Mouse (Mus musculus): ENCODE data around the gene Cmtm2a. TPM values are rescaled to one million over a fixed set of nuclear protein-coding genes. Genes with fewer than 3 reads are reported as not detected.
A peak's percentile ranks its signal among the peaks of the same experiment; 100 is the strongest.
"Not testable (repeated sequence)": the region's sequence is repeated elsewhere in the genome, so short reads cannot be mapped to it uniquely, and the experiment has no call there.

The Cmtm2a gene
- total RNA-seq (2021) = not detected

DNA sequence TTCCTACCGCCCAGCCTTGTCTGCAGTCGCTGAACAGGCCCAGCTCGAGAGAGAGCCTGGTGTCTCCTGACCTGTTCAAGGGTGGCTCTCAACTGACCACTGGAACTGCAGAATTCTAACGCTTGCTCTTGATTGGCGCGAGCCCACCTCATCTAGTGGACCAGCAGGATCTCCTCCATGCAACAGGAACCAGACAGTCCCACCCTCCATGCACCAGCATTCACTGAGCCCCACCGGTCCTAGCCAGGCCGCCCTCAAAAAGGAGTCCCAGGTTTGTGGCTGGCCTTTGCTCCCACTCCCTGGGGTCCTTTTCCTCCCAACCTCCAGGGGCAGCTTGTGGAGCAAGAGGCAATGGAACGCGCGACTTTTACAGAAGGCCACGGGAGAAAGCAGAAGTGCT, at the start of gene Cmtm2a:
Cmtm2a (minus strand) TSS at position 101 of the 400 bp plus-strand sequence.
- not testable (repeated sequence) for DNase-seq (ENCODE audit: extremely low spot score in 1 of 2, low spot score in 1 of 2)

DNA sequence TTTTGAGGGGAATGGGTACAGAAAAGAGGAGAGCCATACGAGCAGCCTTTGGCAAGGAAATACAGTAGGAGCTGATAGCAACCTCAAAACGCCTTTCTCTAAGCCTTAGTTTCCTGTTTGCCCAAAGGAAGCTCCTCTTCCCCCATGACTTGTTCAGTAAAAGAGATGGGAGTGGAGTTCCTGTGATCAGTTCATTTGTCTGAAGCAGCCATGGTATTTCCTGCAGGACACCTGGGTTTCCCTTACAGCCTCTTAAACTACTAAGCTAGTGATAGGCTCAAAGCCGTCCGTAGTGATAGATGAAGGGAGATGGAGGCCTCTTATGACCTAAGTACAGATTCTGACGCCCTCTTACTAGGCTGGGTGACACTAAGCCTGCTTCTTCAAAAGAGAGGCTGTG, 49.4 kb upstream of the Cmtm2a start:
- no peak for DNase-seq (ENCODE audit: extremely low spot score in 1 of 2, low spot score in 1 of 2)

DNA sequence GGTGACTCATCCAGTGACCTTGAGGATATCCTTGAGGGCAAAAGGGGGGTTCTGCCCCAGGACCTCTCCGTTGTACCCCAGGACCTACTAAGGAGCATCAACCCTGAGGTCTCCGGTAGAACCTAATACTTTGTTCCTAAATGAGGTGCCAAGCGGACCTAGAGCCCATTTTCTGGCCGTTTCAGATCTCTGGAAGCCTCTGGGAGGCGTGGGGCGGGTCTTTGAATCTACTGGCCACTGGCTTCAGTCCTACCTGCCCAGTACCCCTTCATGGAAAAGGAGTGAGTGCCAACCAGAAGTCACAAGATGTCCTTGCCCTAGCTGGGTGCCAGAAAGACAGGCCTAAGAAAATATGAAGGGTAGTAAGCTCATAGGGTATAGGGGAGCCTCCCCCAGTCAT, 48.7 kb upstream of the Cmtm2a start:
- DNase-seq (ENCODE audit: extremely low spot score in 1 of 2, low spot score in 1 of 2) = no peak

DNA sequence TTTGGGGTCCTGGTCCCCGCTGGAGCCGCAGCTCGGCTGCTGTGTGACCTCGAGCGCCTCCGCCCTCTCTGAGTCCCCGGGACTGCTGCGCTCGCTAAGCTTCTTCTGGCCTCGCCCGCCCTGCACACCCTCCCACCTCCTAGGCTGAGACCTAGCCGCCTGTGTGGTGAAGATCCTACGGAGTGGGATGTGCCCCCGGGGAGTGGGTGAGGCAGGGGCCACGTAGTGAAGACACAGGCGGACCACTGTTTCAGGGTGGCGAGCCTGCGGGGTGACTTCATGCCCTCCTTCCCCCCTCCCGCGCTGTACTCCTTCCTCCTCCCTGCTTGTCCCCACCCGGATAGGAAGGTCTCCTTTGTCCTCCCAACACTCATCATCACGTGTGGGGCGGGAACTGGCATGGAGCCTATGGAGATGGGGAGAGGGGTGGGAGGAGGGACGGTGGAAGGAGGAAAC, 48.2 kb upstream of the Cmtm2a start:
- DNase-seq (ENCODE audit: extremely low spot score in 1 of 2, low spot score in 1 of 2) = peak in 1 of 2 experiments; percentile 28

DNA sequence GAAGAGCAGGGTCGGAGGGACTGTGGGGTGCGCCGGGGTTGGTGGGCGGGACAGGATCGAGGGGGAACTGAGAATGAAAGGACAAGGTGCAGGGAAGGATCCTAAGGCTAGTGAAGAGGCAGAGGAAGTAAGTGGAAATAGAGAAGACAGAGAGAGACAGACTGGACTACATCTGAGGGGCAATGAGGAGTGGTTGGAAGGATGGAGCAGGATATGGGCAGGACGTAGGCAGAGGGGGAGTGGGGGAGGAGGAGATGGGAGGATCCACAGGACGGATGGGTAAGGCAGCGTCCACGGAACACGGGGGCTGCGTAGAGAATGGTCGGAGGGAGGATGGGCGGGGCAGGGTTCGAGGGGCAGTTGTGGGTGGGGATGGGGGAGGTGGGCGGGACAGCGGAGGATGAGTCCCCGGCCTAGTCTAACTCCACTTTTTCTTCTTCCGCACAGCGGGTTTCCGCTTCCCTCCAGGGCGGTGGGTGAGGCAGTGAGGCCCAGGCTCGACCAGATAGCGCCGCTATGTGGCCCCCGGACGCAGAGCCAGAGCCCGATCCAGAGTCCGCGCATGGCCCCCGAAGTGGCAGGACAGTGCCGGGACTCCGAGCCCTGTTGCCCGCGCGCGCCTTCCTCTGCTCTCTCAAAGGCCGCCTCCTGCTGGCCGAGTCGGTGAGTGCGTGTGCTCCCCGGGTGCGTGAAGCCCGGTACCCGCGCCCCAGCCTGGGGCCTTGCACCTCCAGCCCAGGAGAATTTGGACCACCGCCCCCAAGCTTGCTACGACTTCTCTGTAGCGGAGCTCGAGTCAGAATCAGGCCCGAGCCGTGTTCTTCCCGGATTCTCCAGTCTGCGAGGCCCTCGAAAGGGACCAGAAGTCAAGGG, 47.5 kb upstream of the Cmtm2a start:
- peak; percentile 50 to 65 for DNase-seq (ENCODE audit: extremely low spot score in 1 of 2, low spot score in 1 of 2)

DNA sequence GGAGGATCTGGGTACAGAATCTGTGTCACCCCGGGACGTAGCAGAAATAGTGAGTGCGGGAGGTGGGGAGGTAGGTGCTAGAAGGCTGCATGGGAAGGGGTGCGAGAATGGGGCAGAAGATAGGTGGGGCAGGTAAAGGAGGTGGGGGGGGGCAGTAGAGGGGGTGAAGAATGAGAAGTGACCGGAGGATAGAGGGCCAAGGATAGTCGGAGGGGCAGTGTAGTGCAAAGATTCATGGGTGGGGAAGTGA, 46.9 kb upstream of the Cmtm2a start:
- no peak for DNase-seq (ENCODE audit: extremely low spot score in 1 of 2, low spot score in 1 of 2)

DNA sequence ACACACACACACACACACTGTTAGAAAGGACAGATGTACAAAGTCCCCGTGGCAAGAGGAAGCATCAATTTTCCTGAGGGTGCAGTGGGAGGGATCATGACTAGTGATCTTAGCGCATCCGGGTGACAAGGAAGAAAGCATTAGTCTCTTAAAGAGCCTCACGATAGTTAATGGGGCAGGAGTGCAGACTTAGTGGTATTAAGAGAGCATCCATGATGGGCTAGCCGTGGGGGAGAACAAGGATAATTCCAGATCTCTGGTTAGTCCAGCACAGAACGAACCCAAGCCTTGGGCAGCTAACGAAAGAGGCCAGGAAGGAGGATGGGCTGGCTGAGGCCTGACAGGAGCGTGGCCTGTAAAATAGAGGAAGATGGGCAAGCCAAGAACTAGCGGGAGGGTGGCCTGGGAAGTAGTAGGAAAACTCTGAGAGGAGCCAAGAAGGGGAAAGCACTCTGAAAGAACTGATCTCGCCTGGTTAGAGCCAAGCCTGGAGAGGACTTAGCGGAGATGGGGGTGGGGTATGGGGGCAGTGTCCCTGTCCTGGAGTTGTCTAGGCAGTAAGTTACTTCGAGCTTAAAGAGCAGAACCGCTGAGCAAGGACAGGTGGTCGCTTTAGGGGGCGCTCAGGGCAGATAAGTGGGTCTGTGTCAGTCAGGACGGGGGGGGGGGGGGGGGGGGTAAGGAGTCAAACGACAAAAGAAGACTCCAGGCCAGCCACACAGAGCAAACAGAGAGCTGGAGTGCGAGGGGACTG, 46.4 kb upstream of the Cmtm2a start, which contains the start of gene Cmtm3:
Cmtm3 (plus strand) TSS at position 182 of the 754 bp plus-strand sequence.
- DNase-seq (ENCODE audit: extremely low spot score in 1 of 2, low spot score in 1 of 2) = no peak

DNA sequence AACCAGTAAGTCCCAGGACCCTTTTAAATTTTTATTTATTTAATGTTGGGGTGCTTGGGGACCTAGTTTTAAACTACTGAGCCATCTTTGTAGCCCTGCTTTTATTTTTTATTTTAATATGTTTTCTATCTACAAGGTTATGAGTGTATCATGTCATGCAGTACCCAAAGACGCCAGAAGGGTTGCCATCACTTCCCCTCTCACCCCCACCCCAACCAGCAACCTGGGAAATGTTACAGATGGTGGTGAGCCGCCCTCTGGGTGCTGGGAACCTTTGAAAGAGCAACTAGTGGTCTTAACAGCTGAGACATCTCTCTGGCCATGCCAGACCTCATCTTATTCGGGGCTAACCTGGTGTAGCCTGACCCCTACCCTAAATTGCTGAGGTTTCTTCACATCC, 44.9 kb upstream of the Cmtm2a start:
- DNase-seq (ENCODE audit: extremely low spot score in 1 of 2, low spot score in 1 of 2) = no peak

DNA sequence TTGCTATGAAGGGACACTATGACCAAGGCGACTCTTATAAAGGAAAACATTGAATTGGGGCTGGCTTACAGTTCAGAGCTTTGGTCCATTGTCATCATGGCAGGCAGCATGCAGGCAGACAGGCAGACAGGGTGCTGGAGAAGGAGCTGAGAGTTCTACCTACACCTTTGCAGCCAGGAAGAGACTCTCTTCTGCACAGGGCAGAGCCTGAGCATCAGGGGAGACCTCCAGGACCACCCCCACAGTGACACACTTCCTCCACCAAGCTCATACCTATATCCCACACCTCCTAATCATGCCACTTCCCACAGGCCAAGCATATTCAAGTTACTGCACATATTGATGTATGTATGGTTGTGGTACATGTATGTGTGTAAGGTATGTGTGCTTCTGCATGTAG, 43.8 kb upstream of the Cmtm2a start:
- DNase-seq (ENCODE audit: extremely low spot score in 1 of 2, low spot score in 1 of 2) = no peak

DNA sequence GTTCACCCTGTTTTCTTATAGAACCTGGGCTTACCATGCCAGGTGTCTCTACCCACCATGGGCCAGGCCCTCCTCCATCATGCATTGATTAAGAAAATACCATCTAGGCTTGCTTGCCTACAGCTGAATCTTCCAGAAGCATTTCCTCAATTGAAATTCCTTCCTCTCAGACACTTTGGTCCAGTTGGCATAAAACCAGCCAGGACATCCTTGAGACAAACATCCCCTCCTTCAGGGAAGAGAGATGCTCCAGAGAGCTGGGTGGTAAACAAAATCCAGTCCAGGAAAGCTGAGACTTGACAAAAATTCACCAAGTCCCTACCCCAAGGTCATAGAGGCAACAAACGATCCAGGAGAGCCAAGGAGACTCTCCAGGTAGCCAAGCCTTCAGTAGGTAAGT, 41.2 kb upstream of the Cmtm2a start:
- no peak for DNase-seq (ENCODE audit: extremely low spot score in 1 of 2, low spot score in 1 of 2)

DNA sequence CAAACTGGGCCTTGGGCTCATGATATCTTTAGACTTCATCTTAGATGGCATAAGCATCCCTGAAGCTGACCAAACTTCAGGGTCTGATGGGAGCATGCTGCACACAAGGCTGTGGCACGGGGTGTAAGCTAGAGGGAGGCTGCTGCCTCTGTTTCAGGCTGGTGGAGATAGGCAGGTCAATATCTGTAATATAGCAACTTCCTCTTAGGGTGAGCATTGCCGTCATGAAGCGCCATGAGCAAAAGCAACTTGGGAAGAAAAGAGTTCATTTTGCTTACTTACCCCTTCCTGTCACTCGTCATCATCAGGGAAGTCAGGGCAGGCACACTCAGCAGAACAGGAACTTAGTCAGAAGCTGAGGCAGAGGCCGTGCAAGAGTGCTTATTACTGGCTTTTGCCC, 40.8 kb upstream of the Cmtm2a start:
- no peak for DNase-seq (ENCODE audit: extremely low spot score in 1 of 2, low spot score in 1 of 2)

DNA sequence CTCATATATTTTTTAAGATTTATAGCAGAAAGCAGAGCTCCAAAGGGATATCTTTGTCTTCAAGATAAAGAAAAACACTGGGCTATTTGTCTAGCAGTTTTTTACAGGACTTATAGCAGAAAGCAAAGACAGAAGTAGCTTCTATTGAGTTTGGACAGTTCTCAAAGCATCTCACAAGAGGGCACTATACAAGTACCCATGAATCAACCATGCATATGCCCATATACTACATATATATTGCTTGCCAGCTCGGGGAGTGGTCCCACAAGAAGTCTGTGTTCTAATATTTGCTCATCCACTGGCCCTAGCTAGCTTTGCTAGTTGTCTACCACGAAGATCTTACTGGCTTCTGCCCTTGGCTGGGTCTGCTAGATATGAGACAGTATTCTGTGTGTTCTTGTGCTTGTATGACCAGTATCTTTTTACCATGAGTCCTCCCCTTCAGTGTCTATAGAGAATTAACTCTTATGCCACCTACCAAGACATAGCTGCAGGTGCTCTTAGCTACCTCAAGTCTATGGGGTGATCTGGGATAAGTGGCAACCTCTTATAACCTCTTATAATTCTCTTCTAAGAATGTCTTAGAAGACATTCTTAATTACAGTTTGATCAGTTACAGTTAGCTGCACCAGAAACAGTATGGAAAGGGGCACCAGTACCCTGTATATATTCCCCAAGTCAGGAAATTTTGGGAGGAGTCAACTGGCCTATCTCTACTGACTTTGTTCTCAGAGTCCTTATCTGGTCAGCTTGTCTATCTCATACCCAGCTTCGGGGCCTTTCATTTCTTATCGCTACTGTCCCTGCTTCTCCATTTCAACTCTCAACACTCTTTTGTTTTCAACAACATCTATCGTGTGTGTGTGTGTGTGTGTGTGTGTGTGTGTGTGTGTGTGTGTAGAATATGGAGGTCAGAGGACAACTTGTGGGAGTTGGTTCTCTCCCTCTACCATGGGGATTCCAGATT, 40.0 kb upstream of the Cmtm2a start:
- DNase-seq (ENCODE audit: extremely low spot score in 1 of 2, low spot score in 1 of 2) = no peak

DNA sequence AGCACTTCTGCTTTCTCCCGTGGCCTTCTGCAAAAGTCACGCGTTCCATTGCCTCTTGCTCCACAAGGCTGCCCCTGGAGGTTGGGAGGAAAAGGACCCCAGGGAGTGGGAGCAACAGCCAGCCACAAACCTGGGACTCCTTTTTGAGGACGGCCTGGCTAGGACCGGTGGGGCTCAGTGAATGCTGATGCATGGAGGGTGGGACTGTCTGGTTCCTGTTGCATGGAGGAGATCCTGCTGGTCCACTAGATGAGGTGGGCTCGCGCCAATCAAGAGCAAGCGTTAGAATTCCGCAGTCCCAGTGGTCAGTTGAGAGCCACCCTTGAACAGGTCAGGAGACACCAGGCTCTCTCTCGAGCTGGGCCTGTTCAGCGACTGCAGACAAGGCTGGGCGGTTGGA, 28.9 kb upstream of the Cmtm2a start, which contains the start of gene Cmtm2b:
Cmtm2b (plus strand) TSS at position 301 of the 400 bp plus-strand sequence.
- not testable (repeated sequence) for DNase-seq (ENCODE audit: extremely low spot score in 1 of 2, low spot score in 1 of 2)

DNA sequence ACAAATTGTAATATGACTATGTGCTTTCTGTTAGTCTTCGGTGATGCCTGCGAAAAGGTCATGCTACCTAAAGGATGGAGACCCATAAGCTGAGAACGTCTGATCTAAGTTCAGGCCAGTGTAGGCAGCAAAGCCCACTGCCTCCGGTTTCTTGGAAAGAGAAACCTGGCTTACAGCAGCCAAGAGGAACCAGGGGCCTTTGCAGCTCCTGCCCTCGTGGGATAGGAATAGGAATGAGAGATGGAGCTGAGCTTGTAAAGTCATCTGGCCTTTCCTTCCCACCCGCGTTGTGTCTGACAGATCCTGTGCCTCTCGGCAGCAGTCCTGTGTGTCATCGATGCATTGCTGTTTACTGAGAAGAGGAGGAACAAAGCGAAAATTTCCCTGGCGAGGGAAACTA, 28.3 kb upstream of the Cmtm2a start, which contains the start of gene Gm11020:
Gm11020 (plus strand) TSS at position 301 of the 400 bp plus-strand sequence.
- DNase-seq (ENCODE audit: extremely low spot score in 1 of 2, low spot score in 1 of 2) = not testable (repeated sequence)

DNA sequence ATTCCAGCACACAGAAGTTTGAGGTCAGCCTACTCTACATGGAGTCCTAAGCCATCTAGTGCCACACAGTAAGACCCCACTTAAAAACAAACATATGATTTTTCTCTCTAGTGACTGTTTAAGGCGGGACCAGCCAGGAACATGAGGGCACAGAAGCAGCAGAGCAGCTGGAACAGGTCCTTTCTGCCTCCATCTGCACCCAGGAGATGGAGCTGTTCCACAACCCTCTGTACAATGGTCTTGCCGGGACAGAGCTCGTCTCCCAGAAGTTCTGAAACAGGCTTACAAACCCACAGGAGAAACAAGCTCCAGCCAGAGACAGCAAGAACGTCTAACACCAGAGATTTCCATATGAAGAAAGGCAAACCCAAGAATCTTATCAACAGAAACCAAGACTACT, 20.3 kb upstream of the Cmtm2a start:
- DNase-seq (ENCODE audit: extremely low spot score in 1 of 2, low spot score in 1 of 2) = peak in 1 of 2 experiments; percentile 21

DNA sequence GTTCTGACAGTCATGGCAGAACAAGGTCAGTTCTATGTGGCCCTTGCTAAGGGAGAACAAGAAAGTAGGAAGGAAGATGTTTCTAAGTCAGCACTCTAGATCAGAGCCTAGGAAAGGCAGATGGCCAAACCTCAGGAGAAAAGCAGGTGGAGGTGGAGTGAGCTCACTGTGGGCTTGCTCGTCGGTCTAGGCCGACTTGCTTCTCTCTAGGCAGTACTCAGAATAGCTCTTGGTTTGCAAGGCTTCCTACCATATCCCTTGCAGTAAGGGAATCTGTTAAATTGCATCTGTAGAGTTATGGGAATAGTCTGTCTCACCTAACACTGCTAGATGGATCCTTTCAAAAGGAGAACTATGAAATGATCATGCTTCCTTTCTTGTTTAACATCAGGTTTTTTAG, 19.0 kb upstream of the Cmtm2a start:
- not testable (repeated sequence) for DNase-seq (ENCODE audit: extremely low spot score in 1 of 2, low spot score in 1 of 2)

DNA sequence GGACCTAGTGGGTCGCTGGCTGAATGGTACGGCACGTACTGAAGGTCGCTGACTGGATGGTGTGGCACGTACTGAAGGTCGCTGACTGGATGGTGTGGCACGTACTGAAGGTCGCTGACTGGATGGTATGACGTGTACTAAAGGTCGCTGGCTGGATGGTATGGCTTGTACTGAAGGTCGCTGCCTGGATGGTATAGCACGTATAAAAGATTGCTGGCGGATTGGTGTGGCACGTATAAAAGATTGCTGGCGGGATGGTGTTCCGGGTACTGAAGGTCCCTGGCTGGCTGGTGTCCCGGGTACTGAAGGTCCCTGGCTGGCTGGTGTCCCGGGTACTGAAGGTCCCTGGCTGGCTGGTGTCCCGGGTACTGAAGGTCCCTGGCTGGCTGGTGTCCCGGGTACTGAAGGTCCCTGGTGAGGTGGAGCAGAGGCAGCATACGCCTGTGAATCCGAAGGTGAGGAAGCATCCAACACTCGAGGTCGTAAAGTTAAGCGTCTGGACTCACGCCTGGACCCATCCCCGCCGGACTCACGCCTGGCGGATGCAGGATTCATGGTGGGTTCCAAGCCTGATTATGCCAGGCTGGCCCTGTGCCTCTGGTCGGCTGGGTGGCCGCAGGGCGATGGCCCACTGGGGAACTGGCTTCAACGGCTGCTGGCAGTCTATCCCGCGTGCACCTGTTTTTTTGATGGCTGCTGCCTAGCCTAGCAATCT, 16.6 kb upstream of the Cmtm2a start, which contains the start of the genes Gm45711 and Cmtm1:
Gm45711 (minus strand) TSS at position 641 of the 715 bp plus-strand sequence.
Cmtm1 (minus strand) TSS at position 705 of the 715 bp plus-strand sequence.
- DNase-seq (ENCODE audit: extremely low spot score in 1 of 2, low spot score in 1 of 2) = not testable (repeated sequence)

DNA sequence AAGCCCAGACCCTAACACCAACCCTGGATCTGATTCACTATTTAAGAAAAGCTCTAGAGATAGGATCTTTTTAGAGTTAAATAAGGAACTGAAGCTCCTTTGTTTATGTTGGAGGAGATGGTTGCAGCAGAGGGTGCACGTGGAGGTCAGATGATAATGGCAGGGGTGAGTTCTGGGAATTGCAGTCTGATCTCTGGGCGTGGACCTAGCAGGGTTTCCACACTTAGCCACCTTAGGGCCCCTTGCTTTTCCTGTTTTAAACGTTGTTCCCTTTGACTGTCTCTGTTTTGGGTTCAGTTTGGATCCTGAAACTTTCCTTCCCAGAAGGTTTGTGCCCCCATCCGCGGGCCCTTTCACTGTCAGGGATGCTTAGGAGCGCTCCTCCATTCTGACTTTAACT, 15.4 kb upstream of the Cmtm2a start:
- not testable (repeated sequence) for DNase-seq (ENCODE audit: extremely low spot score in 1 of 2, low spot score in 1 of 2)

DNA sequence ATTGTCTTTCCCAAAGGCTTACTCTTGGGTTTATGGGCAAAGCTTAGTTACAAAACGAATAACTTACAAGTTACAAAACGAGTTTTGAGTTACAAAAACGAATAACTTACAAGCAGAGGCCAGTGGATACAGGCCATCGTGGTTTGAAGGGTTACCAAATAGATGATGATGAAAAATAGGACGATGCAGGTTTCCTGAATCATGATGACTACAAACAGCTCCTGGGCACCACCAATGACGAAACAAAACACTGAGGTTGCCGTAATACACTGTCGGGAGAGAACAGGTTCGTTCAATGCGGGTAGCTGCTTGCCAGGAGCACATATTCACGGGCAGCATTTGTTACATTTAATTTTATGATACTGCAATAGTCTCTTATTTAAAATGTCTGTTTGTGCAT, 12.0 kb upstream of the Cmtm2a start:
- DNase-seq (ENCODE audit: extremely low spot score in 1 of 2, low spot score in 1 of 2) = no peak
